24 mouse cellular contexts compared by ENCODE assay signal in genomic region chr9:93981136-93981535, GRCm38 (mm10).
DNase-seq lines count a peak whose midpoint lies in the region; ATAC-seq and TF ChIP-seq lines count a peak whose summit lies in the region.
"Had no signal": no experiment of that assay in that cellular context is flagged by ENCODE, and none has a peak within 500 bp of the region (broad histone marks: within the 10 kb centered on the region; RNA-seq: fewer than 3 reads in every experiment).

No protein-coding gene starts in this region.

- TF ChIP-seq POLR2A in brain, embryonic 14.5 days (IDR thresholded peaks at IDR 0.05; ENCODE audit: borderline replicate concordance, extremely low read depth, insufficient read depth, insufficient read length, poor library complexity, severe bottlenecking) = no peak

- H3K9me3 ChIP-seq in lung, embryonic 14.5 days (ENCODE audit: low read depth, low read length) = no peaks in the 10 kb centered on the region
- H3K9me3 ChIP-seq: hindbrain, embryonic 12.5 days; intestine, embryonic 15.5 days; limb, embryonic 13.5 days; megakaryocyte, embryonic 14.5 days; neural tube, embryonic 13.5 days had no signal

- H3K9ac ChIP-seq in lung, embryonic 14.5 days = no peak overlapping the region
- H3K9ac ChIP-seq: hindbrain, embryonic 12.5 days; intestine, embryonic 15.5 days; limb, embryonic 13.5 days; neural tube, embryonic 13.5 days had no signal

- DNase-seq in embryo, embryonic 10.5 days (ENCODE audit: low spot score) = peak; percentile 2
- no peak for DNase-seq in embryo, embryonic 9.5 days (ENCODE audit: extremely low spot score)
- peak; percentile 8 for DNase-seq in lung, embryonic 14.5 days
- DNase-seq in lung, postnatal 25 days (ENCODE audit: low spot score) = no peak
- peak; percentile 60 for DNase-seq in brain, embryonic 14.5 days (ENCODE audit: low read depth)
- DNase-seq in retina, postnatal 1 day = peak; percentile 61
- DNase-seq: adrenal gland, postnatal 25 days; B cell, adult 2 months; gastrocnemius, postnatal 14 days; heart, adult 11 months; heart, postnatal 36 days; kidney, adult 2 months; kidney, postnatal 4 days; lung, postnatal 4 days; right cerebral cortex, postnatal 14 days had no signal

- H3K4me3 ChIP-seq in lung, embryonic 14.5 days (ENCODE audit: low read depth, low read length) = no peak overlapping the region
- H3K4me3 ChIP-seq: erythroblast, embryonic 14.5 days; hindbrain, embryonic 12.5 days; intestine, embryonic 15.5 days; limb, embryonic 13.5 days; megakaryocyte, embryonic 14.5 days; neural tube, embryonic 13.5 days had no signal

- no peak for TF ChIP-seq CTCF in lung, embryonic 14.5 days (IDR thresholded peaks at IDR 0.05; ENCODE audit: low read depth)
- TF ChIP-seq CTCF in brain, embryonic 14.5 days (IDR thresholded peaks at IDR 0.05; ENCODE audit: borderline replicate concordance, extremely low read depth, insufficient read depth, insufficient read length) = no peak

- H3K27me3 ChIP-seq in lung, embryonic 14.5 days (ENCODE audit: insufficient read depth, low read length) = no peaks in the 10 kb centered on the region
- H3K27me3 ChIP-seq: hindbrain, embryonic 12.5 days; intestine, embryonic 15.5 days; limb, embryonic 13.5 days; megakaryocyte, embryonic 14.5 days; neural tube, embryonic 13.5 days had no signal

- no peak overlapping the region for H3K27ac ChIP-seq in lung, embryonic 14.5 days (ENCODE audit: low read depth)
- H3K27ac ChIP-seq: hindbrain, embryonic 12.5 days; hindbrain, postnatal 0 days; intestine, embryonic 15.5 days; limb, embryonic 13.5 days; neural tube, embryonic 13.5 days had no signal

- no peak overlapping the region for H3K4me2 ChIP-seq in lung, embryonic 14.5 days
- H3K4me2 ChIP-seq: heart, embryonic 11.5 days; hindbrain, embryonic 12.5 days; intestine, embryonic 15.5 days; limb, embryonic 13.5 days; liver, embryonic 11.5 days; neural tube, embryonic 13.5 days had no signal

- WGBS in lung, embryonic 14.5 days = 25% methylated on average over 2 of the region's 2 CpGs

- H3K36me3 ChIP-seq in lung, embryonic 14.5 days (ENCODE audit: insufficient read depth) = no peaks in the 10 kb centered on the region
- H3K36me3 ChIP-seq: hindbrain, embryonic 12.5 days; intestine, embryonic 15.5 days; limb, embryonic 13.5 days; neural tube, embryonic 13.5 days had no signal

- ATAC-seq in lung, embryonic 14.5 days (ENCODE audit: insufficient read depth) = no peak
- ATAC-seq: hindbrain, postnatal 0 days; intestine, embryonic 15.5 days had no signal

- H3K4me1 ChIP-seq in lung, embryonic 14.5 days (ENCODE audit: insufficient read depth) = no peaks in the 10 kb centered on the region
- H3K4me1 ChIP-seq: hindbrain, embryonic 12.5 days; intestine, embryonic 15.5 days; limb, embryonic 13.5 days; megakaryocyte, embryonic 14.5 days; neural tube, embryonic 13.5 days had no signal

Comparison
In these comparisons a context has a peak if more than half of its experiments do, and no peak if none do; other contexts are left out.
1. DNase-seq: peak in embryo, embryonic 10.5 days (single experiment), lung, embryonic 14.5 days (single experiment), brain, embryonic 14.5 days (single experiment) and retina, postnatal 1 day (single experiment); none in embryo, embryonic 9.5 days (single experiment) and lung, postnatal 25 days (single experiment).